Mouse (Mus musculus) left cerebral cortex, postnatal 10 days (tissue): ENCODE data around the gene Trim40. TPM values are rescaled to one million over a fixed set of nuclear protein-coding genes. Genes with fewer than 3 reads are reported as not detected.

ENCODE experiments used
- DNase-seq, 2 experiments: peaks; one replicate each; pipeline ENCODE4 v3.0.0; 2021 to 2022; ENCODE audit warnings: low spot score in 2 of 2, mixed read lengths in 1 of 2; ENCODE audit errors: extremely low spot score in 1 of 2
- intact Hi-C: fragments of 180-260 bp; cut with DNase I; formaldehyde crosslinking; loops from one replicate; pipeline ENCODE4 v1.15.1; 2025
- total RNA-seq, 2 experiments: library from RNA; stranded (reverse); gene quantifications; 2 replicates each; pipeline ENCODE4 v1.2.3; 2021

The Trim40 gene
- total RNA-seq, result not detected

DNA sequence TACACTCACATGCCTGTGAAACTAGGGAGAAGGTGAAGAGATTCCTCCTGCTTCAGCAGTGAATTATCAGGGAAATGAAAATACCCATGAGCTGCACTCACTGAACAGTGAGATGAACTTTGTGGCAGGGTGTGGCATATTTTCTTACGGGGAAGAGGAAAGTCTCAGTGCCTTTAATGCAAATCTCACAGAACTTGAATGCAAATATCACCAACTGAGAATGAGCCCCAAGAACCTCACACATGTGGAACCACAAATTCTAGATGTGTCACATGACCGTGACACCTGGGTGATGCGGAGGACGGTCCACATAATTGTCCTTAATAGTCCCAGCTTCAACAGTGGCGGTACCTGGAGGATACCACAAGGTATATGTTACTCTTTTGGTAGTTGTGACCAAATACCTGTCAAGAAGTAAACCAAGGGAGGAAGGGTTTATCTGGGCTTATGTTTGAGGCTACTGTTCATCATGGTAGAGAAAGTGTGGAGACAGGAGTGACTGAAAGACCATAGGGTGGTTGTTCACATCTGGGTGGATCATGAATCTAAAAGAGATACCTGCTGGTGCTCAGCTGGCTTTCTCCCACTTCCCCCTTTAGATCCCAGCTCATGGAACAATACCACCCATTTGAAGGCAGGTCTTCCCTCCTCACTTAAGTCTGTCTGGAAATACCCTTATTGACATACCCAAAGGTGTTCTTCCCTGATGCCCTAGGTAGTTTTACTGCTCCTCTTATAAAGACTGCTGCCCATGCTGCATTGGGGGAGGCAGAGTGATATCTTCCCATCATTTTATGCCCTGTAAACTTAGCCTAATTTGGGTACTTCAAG, at the start of gene Trim40:
Gene Trim40 (minus strand): TSS at position 51 of the 831 bp plus-strand sequence.
- DNase-seq, result no peak
- intact Hi-C loops, result loop anchor here (5.0 kb wide), 1 partner anchor 312 kb away; the partner anchor contains the start of gene Olfr94

DNA sequence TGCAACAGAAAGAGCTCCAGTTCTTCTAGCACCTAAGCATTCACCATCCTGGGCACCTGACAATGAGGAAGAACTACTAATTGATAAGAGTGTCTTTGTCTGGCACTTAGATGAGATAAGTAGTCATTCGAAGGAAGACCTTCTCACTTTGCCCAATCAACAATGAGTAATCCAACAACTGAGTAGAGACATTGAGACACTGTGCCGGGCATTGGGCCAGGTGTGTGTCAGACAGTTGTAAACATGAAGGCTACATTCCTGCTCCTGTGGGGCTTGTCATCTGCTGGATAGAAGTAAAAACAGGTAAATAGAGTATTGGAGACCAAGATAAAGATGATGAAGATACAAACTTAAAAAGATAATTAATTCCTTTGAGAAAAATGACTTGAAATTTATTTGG, 48.1 kb upstream of the Trim40 start:
- intact Hi-C loops, result no loop called here
- no peak for DNase-seq

- no peak for DNase-seq
- intact Hi-C loops, result no loop called here
These were observed 41.9 kb upstream of the Trim40 start for GRCm38 (mm10) chr17:36931806-36932205.

- DNase-seq, result no peak
- intact Hi-C loops, result no loop called here
These were observed 41.2 kb upstream of the Trim40 start for GRCm38 (mm10) chr17:36931130-36931529.

DNA sequence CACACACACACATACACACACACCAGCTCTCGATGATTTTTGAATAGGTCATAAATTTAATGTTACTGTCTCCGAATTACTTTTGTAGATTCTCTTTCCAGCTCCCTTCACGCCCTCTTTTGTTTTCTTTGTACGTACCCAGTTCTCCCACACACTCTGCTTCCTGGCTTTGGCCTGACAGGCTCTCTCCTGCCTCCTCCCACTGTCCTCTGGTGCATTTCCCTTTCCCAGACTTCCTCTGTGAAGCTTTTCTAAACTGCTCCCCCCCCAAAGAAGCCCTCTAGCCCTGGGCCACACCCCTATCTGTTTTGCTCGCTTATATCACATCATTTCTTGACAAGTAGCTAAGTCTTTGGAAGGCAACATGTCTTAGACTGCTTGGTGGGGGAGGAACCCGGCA, 40.3 kb upstream of the Trim40 start:
- intact Hi-C loops, result no loop called here
- DNase-seq, result no peak

GRCm38 (mm10) chr17:36929236-36929932, 39.5 kb upstream of the Trim40 start:
- intact Hi-C loops, result no loop called here
- no peak for DNase-seq

- no peak for DNase-seq
- intact Hi-C loops, result no loop called here
These were observed 37.7 kb upstream of the Trim40 start for GRCm38 (mm10) chr17:36927496-36928120.

GRCm38 (mm10) chr17:36923491-36923890, 33.6 kb upstream of the Trim40 start:
- intact Hi-C loops, result no loop called here

DNA sequence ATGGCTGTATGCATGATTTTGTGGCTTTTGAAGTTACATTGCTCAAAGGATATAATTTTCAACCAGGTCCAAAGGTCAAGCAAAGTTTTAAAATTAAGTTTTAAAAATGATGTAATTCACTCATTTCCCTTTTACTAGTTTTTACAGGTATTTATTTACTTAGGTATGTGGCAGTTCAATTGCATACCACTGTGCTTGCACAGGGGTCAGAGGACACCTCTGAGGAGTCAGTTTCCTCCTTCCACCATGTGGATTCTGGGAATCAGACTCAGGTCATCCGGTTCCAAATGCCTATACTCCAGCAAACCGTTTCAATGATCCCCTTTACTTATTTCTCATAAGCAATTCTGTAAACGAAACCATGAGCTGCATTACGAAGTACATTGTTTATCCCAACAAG, 32.8 kb upstream of the Trim40 start:
- DNase-seq, result no peak
- intact Hi-C loops, result no loop called here

More at GRCm38 (mm10) chr17:36923491-36923890, 33.6 kb upstream of the Trim40 start:
- DNase-seq, result no peak

- DNase-seq, result no peak
These were observed 30.3 kb upstream of the Trim40 start for GRCm38 (mm10) chr17:36920239-36920638.

GRCm38 (mm10) chr17:36915076-36915475, 25.2 kb upstream of the Trim40 start:
- DNase-seq, result peak; percentile 11 to 69
- intact Hi-C loops, result loop anchor here (5.0 kb wide), 1 partner anchor 132 kb away; the partner anchor contains the start of gene Gabbr1

More at GRCm38 (mm10) chr17:36920239-36920638, 30.3 kb upstream of the Trim40 start:
- intact Hi-C loops, result no loop called here

DNA sequence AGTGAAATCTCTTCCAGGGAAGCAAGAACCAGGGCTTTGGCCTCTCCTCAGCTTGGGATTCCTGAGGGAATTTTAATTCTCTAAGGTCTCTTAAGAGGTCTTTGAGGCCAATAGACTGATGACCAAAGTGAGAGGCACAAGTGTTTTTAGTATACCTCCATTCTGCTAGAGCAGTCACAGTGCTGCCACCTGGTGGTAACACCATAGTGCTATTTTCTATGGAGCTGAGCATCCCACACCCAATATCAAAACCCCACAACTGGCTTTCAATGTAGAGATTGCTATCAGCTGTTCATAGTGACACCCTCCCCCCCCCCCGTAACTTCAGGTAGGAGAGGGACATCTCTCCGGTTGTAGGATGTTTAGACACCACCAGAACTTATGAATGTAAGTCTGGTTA, 24.2 kb upstream of the Trim40 start:
- intact Hi-C loops, result no loop called here
- DNase-seq, result peak; percentile 40 to 82

- no peak for DNase-seq
- intact Hi-C loops, result no loop called here
These were observed 22.1 kb upstream of the Trim40 start for GRCm38 (mm10) chr17:36912031-36912430.

DNA sequence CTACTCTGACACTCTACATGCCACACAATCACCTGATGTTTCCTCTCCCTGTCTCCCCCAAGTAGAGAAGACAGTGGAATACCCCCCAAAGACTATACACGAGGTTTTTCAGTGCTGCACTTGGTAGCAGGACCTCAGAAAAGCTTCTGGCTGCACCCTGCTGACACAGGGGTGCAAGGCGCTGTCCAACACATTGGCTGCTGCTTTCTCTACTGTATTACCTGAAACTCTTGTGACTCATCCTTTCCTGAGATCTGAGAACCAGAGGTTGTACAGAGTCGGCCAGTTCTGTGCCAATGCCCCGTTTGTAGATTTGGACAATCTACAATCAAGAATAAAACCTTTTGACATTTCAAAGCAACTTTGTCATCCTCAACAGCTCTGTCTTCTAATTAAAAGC, 19.9 kb upstream of the Trim40 start:
- no peak for DNase-seq
- intact Hi-C loops, result no loop called here

DNA sequence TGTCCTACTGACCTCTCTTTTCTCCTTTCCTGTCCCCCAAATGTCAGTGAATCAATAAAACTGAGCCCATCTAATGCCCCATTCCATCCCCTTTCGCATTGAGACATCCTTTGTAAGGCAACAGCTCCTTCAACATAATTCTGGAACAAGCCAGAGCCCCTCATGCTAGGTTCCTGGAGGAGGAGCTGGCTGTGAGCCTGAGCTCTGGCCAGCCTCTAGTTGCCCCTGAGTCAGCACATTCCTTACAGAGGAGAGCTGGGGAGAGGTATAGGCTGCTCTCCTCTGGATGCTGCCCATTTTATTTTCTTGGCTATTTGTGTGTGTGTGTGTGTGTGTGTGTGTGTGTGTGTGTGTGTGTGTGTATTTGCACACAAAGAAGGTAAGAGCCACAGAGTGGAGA, 18.3 kb upstream of the Trim40 start:
- DNase-seq, result no peak
- intact Hi-C loops, result no loop called here

GRCm38 (mm10) chr17:36903651-36904050, 13.7 kb upstream of the Trim40 start:
- DNase-seq, result no peak
- intact Hi-C loops, result no loop called here

DNA sequence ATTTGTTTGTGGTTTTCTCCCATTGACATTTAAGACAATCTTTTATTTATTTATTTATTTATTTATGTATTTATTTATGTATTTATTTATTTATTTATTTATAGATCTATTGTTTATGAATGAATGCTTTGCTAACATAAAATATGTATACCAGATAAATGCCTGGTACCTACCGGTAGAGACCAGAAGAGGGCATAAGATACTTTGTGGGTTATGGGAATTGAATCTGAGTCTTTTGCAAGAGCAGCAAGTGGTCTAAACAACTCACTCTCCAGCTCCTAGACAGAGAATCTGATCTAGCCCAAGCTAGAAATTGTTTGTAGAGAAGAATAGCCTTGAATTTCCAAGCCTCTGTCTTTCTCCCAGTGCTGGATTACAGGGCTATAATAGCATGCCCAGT, 10.8 kb upstream of the Trim40 start:
- DNase-seq, result no peak
- intact Hi-C loops, result no loop called here

GRCm38 (mm10) chr17:36900001-36900400, 10.1 kb upstream of the Trim40 start:
- intact Hi-C loops, result no loop called here
- DNase-seq, result no peak

DNA sequence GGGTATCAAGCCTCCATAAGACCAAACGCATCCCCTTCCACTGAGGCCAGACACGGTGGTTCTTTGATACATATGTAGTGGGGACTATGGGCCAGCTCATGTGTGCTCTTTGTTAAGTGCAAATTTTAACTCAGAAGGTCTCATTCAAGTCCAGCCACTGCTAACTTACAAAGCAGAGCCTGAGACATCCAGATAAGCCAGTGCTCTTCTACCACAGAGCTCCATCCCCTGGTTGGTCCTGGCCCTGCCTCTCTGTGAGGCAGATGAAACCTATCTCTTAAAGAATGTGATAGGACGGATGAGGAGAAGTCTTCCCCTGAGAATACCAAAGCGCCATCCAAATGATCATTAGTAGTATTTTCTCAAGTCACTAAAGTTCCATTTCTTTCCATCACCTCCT, 9.5 kb upstream of the Trim40 start:
- intact Hi-C loops, result no loop called here
- DNase-seq, result no peak
